Mouse (Mus musculus): ENCODE results near the gene Ifi205.

- no peak for TF ChIP-seq CTCF (IDR thresholded peaks at IDR 0.05; ENCODE audit: low read depth, low read length)
- no peak for TF ChIP-seq POLR2A (IDR thresholded peaks at IDR 0.05; ENCODE audit: extremely low read depth, insufficient read depth, low read length)
These were observed 6.9 kb upstream of the Ifi205 start for GRCm38 (mm10) chr1:174038480-174038879.
